Mouse (Mus musculus) kidney, adult 2 months (tissue): Measurements from ENCODE around the gene Ndufa13.

Experiments
- CTCF ChIP-seq: fragments of 200-500 bp; conservative IDR thresholded peaks from 2 replicates; pipeline ENCODE4 v1.5.1; 2011; ENCODE audit warnings: low read depth, mild to moderate bottlenecking, control low read depth, low read length, moderate library complexity, mixed read lengths; ENCODE audit not compliant: insufficient read depth, insufficient read length
- POLR2A ChIP-seq: fragments of 200-500 bp; IDR thresholded peaks from one replicate; pipeline ENCODE4 v1.6.1; 2011; ENCODE audit warnings: low read depth, low read length, control low read depth

DNA sequence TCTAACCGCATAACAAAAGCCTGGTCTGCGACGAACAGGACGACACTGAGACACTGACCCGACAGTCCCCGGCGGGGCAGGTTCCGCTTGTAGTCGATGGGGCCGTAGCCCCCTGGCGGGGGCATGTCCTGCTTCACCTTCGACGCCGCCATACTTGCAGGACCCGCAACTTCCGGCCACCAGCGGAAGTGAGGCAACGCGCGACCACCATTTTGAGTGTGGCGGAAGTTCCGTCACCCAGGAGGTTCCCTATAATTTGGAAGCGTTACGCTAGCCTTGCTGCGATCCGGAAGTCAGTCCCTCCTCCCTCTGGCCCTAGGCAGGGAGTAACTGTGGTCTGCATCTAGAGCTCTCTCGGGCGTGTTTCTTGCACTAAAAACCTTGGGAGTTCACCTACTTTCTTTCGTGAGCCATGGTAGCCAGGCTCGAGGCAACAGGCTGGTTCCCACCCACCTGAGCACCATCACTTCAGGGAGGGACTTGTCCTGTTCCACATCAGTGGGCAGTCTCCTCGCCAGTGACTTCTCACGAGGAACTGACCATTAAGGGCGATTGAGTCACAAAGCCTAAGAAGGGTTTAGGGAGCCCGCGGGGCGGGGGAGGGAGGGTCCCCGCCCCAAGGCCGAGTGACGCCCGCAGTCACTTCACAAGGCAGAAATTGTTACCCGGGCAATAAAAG, 735 bp downstream of the Ndufa13 start:
- TF ChIP-seq POLR2A (peak; percentile 74), CTCF (peak; percentile 41)
